Mouse (Mus musculus) left cerebral cortex, adult 2 months (tissue): ENCODE results near the gene Usp3. TPM values are rescaled to one million over a fixed set of nuclear protein-coding genes. Genes with fewer than 3 reads are reported as not detected.

Experiments used
- DNase-seq, 2 experiments: peaks; one replicate each; pipeline ENCODE4 v3.0.0; 2021 to 2022; ENCODE audit warnings: low spot score in 2 of 2, mixed read lengths in 1 of 2; ENCODE audit errors: extremely low spot score in 1 of 2
- H3K27ac ChIP-seq: fragments of 200-600 bp; 2 replicates; pipeline ENCODE4 v1.8.1; 2022
- H3K4me3 ChIP-seq: fragments of 200-600 bp; 2 replicates; pipeline ENCODE4 v1.8.1; 2022
- CTCF ChIP-seq: fragments of 200-600 bp; IDR thresholded peaks from 2 replicates; pipeline ENCODE4 v1.8.1; 2022; ENCODE audit warnings: antibody characterized with exemption, mild to moderate bottlenecking, moderate library complexity
- intact Hi-C: fragments of 180-260 bp; cut with DNase I; formaldehyde crosslinking; loops from one replicate; pipeline ENCODE4 v1.15.1; 2025
- total RNA-seq, 2 experiments: library from RNA; stranded (reverse); gene quantifications; 2 replicates each; pipeline ENCODE4 v1.2.3; 2021

Gene Usp3
- total RNA-seq, 2 experiments from 2014 or later = 32.5 to 40.0 TPM

DNA sequence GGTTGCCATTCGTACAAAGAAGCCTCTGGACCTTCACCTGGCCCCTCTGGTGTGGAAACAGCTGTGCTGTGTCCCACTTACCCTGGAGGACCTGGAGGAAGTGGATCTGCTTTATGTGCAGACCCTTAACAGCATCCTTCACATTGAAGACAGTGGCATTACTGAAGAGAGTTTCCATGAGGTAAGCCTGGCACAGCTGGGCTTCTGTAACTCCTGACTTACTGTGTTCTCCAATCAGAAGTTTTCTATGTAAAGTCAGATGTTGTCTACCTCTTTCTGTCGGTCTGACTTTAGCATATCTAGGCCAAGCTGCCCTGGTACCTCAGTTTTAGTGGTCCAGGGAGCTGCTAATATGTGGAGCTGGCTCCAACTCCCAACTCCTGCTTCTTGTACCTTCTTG, 91.7 kb downstream of the Usp3 start:
- no peak for DNase-seq
- TF ChIP-seq CTCF = no peak
- H3K27ac ChIP-seq = peak overlapping the region; percentile 19; the same call in 1 of the 2 replicates
- H3K4me3 ChIP-seq = no peak overlapping the region
- intact Hi-C loops = no loop called here

GRCm38 (mm10) chr9:66493992-66494391, 99.0 kb downstream of the Usp3 start:
- no peak for DNase-seq
- intact Hi-C loops = no loop called here
- Histone ChIP-seq H3K27ac (no peak overlapping the region), H3K4me3 (no peak overlapping the region)
- TF ChIP-seq CTCF = no peak

DNA sequence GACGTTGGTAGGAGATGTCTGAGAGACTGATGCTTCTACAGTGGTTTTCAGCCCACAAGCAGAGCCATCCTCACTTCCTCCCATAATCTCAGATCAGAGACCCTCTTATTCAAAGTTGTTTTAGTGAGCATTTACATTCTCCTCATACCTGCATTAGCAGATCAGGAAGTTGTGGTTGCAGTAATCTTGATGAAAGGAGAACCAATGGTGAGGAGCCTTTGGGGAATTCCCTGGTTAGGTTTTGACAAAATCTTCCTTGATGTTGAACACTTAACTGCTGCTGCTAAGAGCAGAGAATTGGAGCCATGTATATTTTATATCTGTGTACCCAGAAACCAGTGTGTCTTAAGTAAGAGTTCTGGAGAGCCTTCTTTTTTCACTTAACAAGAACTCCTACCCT, 100.6 kb downstream of the Usp3 start:
- TF ChIP-seq CTCF = no peak
- Histone ChIP-seq H3K27ac (no peak overlapping the region), H3K4me3 (no peak overlapping the region)
- DNase-seq = no peak
- intact Hi-C loops = no loop called here

GRCm38 (mm10) chr9:66488786-66489185, 104.2 kb downstream of the Usp3 start:
- intact Hi-C loops = no loop called here
- Histone ChIP-seq H3K4me3 (no peak overlapping the region), H3K27ac (no peak overlapping the region)
- no peak for TF ChIP-seq CTCF
- no peak for DNase-seq

DNA sequence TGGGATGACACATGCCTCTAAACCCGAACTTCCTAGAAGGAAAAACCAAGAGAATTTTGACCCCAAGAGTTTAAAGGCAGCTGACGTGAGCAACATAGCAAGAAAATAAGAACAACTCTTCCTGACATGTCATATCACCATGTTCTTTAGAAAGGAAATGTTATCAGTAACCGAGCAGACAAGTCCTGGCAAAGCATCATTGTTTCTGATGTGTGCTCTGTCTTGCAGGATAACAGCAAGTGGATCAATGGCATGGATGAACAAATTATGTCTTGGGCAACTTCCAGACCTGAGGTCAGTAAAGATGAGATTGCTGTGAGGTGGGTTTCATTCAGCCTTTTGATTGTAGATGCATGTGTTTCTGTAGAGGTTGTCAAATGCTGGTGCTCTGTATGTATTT, 109.5 kb downstream of the Usp3 start:
- H3K27ac ChIP-seq = no peak overlapping the region
- DNase-seq = no peak
- no peak for TF ChIP-seq CTCF
- intact Hi-C loops = loop anchor here (5.0 kb wide), 1 partner anchor 41 kb away; no protein-coding TSS in a partner anchor
- H3K4me3 ChIP-seq = no peak overlapping the region

DNA sequence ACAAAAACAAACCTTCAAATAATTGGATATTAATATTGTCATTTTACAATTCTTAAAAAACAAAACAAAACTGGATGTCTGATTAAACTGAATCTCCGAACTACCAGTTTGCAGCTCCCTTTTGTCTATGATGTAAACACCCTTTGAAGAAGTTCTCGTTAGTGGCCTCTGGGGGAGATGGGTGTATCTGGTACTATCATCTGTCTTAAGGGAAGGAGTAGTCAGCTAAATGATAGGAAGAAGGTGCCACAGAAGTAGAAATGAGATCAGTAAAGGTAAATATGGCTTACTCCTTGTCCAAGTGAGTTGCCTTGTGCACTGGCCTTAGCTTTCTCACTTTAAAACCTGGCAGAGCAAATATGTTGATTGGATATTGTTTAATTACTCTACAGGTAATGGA, 115.2 kb downstream of the Usp3 start:
- no peak for TF ChIP-seq CTCF
- intact Hi-C loops = no loop called here
- H3K4me3 ChIP-seq = no peak overlapping the region

DNA sequence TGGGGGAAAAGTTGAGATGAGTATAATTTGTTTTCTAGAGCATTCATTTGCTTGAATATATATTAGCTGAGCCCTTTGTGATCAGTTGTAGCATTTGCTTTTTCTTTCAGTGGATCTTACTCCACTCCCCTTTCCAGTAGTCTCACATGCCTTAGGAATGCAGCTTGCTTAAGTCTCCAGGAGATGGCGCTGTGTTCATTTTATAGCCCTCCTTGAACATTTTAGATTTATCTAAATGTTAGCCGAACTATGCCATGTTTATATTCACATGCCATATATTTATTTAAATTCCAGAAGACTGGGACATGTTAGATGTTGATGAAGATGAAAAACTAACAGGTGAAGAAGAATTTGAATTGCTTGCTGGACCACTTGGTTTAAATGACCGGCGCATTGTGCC, 127.9 kb downstream of the Usp3 start:
- intact Hi-C loops = no loop called here
- H3K27ac ChIP-seq = no peak overlapping the region
- peak; percentile 72 for TF ChIP-seq CTCF

More for the DNA sequence above, 115.2 kb downstream of the Usp3 start:
- no peak overlapping the region for H3K27ac ChIP-seq
- DNase-seq = no peak

More for the DNA sequence above, 127.9 kb downstream of the Usp3 start:
- no peak for DNase-seq
- no peak overlapping the region for H3K4me3 ChIP-seq

Other genes starting within 250 kb of the Usp3 start
- 100 to 1,000 TPM; 128 to 132 TPM for gene Herc1, start 242.7 kb downstream of the Usp3 start, total RNA-seq
- gene Fbxl22, start 78.5 kb downstream of the Usp3 start, total RNA-seq = under 1 TPM; 0.28 to 0.38 TPM
- gene Car12, start 120.5 kb upstream of the Usp3 start, total RNA-seq = 10 to 100 TPM; 17.4 to 19.2 TPM
- 10 to 100 TPM; 17.0 to 22.3 TPM for gene Aph1b, start 202.3 kb upstream of the Usp3 start, total RNA-seq
- under 1 TPM; 0.23 to 0.44 TPM for gene Gm10647, start 203.9 kb upstream of the Usp3 start, total RNA-seq
- 1 to 10 TPM; 5.8 TPM for gene Aph1c, start 241.6 kb upstream of the Usp3 start, total RNA-seq